Mouse (Mus musculus): Measurements from ENCODE around the gene Nr1i2.

DNA sequence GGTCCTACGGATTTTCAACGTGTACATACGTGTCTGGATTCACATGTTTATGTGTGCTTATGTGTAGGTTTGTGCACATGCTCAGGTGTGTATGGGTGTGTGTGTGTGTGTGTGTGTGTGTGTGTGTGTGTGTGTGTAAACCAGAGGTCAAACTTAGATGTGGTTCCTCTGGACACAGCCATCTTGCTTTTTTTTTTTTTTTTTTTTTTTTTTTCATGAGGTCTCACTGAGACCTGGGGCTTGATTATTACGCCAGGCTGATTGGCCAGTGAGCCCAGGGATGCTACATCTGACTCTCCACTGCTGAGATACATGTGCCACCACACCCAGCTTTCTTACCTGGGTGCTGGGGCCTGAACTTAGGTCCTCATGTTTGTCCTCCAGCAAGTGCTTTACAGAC lies 24.5 kb upstream of the Nr1i2 start:
- no peak for TF ChIP-seq CTCF (IDR thresholded peaks at IDR 0.05; ENCODE audit: low read depth, low read length)
- TF ChIP-seq POLR2A (IDR thresholded peaks at IDR 0.05; ENCODE audit: extremely low read depth, insufficient read depth, low read length): no peak

All from liver, adult 2 months (tissue).